ENCODE assay signal across 22 mouse cellular contexts in genomic region chr10:21349449-21349848, GRCm38 (mm10). TPM values are rescaled to one million over a fixed set of nuclear protein-coding genes. Genes with fewer than 3 reads are reported as not detected.
DNase-seq lines count a peak whose midpoint lies in the region; ATAC-seq lines count a peak whose summit lies in the region.
"Had no signal": no experiment of that assay in that cellular context is flagged by ENCODE, and none has a peak within 500 bp of the region (broad histone marks: within the 10 kb centered on the region; RNA-seq: fewer than 3 reads in every experiment).

No protein-coding gene starts in this region.

- no peak overlapping the region for H3K4me3 ChIP-seq in liver, embryonic 11.5 days (ENCODE audit: low read depth, low read length)
- no peak overlapping the region for H3K4me3 ChIP-seq in liver, embryonic 13.5 days (replicated peaks)
- H3K4me3 ChIP-seq in liver, embryonic 16.5 days (ENCODE audit: low read depth, low read length), result no peak overlapping the region
- H3K4me3 ChIP-seq: embryonic facial prominence, embryonic 10.5 days; embryonic facial prominence, embryonic 12.5 days; forebrain, embryonic 13.5 days; forebrain, embryonic 15.5 days had no signal

- peak; percentile 63 for ATAC-seq in liver, embryonic 11.5 days (replicated peaks; ENCODE audit: low FRiP score)
- ATAC-seq in liver, embryonic 13.5 days (ENCODE audit: low read depth), result peak; percentile 65
- peak; percentile 28; the same call in 1 of the 2 replicates for ATAC-seq in liver, embryonic 16.5 days (ENCODE audit: low read depth)
- ATAC-seq in frontal cortex, adult (ENCODE audit: low TSS enrichment), result no peak
- ATAC-seq: forebrain, embryonic 13.5 days; forebrain, embryonic 15.5 days had no signal

- H3K4me1 ChIP-seq in liver, embryonic 11.5 days (replicated peaks; ENCODE audit: control insufficient read depth, insufficient read depth, low read length), result peaks cover 8% of the 10 kb centered on the region
- H3K4me1 ChIP-seq in liver, embryonic 13.5 days (replicated peaks), result peaks cover 33% of the 10 kb centered on the region
- peaks cover 16% of the 10 kb centered on the region for H3K4me1 ChIP-seq in liver, embryonic 16.5 days (ENCODE audit: control insufficient read depth, low read depth, low read length)
- H3K4me1 ChIP-seq: embryonic facial prominence, embryonic 10.5 days; embryonic facial prominence, embryonic 12.5 days; forebrain, embryonic 13.5 days; forebrain, embryonic 15.5 days had no signal

- no peaks in the 10 kb centered on the region for H3K9me3 ChIP-seq in liver, embryonic 11.5 days (ENCODE audit: control insufficient read depth, low read length)
- H3K9me3 ChIP-seq in liver, embryonic 13.5 days (replicated peaks), result no peaks in the 10 kb centered on the region
- no peaks in the 10 kb centered on the region for H3K9me3 ChIP-seq in liver, embryonic 16.5 days (replicated peaks; ENCODE audit: control insufficient read depth, low read length)
- H3K9me3 ChIP-seq: embryonic facial prominence, embryonic 10.5 days; embryonic facial prominence, embryonic 12.5 days; forebrain, embryonic 13.5 days; forebrain, embryonic 15.5 days had no signal

- no peak overlapping the region; the same call in 1 of the 2 replicates for H3K27ac ChIP-seq in liver, embryonic 11.5 days (ENCODE audit: low read depth, low read length)
- peak overlapping the region; percentile 67 for H3K27ac ChIP-seq in liver, embryonic 13.5 days
- no peak overlapping the region for H3K27ac ChIP-seq in liver, embryonic 16.5 days (ENCODE audit: low read length)
- H3K27ac ChIP-seq: embryonic facial prominence, embryonic 10.5 days; embryonic facial prominence, embryonic 12.5 days; forebrain, embryonic 13.5 days; forebrain, embryonic 15.5 days had no signal

- no peak overlapping the region for H3K4me2 ChIP-seq in liver, embryonic 11.5 days
- no peak overlapping the region for H3K4me2 ChIP-seq in liver, embryonic 13.5 days
- no peak overlapping the region for H3K4me2 ChIP-seq in liver, embryonic 16.5 days (ENCODE audit: low read depth, low read length)
- H3K4me2 ChIP-seq: embryonic facial prominence, embryonic 12.5 days; forebrain, embryonic 13.5 days; forebrain, embryonic 15.5 days had no signal

- no peak overlapping the region for H3K9ac ChIP-seq in liver, embryonic 11.5 days (ENCODE audit: low read depth, low read length)
- H3K9ac ChIP-seq in liver, embryonic 13.5 days, result no peak overlapping the region
- H3K9ac ChIP-seq in liver, embryonic 16.5 days (ENCODE audit: low read depth, low read length), result no peak overlapping the region
- H3K9ac ChIP-seq: embryonic facial prominence, embryonic 12.5 days; forebrain, embryonic 13.5 days; forebrain, embryonic 15.5 days had no signal

- DNase-seq in liver, embryonic 11.5 days (ENCODE audit: low spot score), result no peak
- DNase-seq in liver, result no peak
- DNase-seq in liver, embryonic 13.5 days, result no peak
- no peak for DNase-seq in left cerebral cortex, adult 18-20 months (ENCODE audit: low spot score in 2 of 2)
- DNase-seq in lung, postnatal 10 days, result no peak
- DNase-seq: adrenal gland, adult 2 months; adrenal gland, postnatal 10 days; adrenal gland, postnatal 25 days; cerebellum, adult 11 months; cerebellum, adult 2 months; cerebellum, adult 9-10 months; cerebellum, postnatal 10 days; cerebellum, postnatal 25 days had no signal

- WGBS in liver, embryonic 11.5 days, result 81% methylated on average over 5 of the region's 5 CpGs
- WGBS in liver, embryonic 13.5 days (ENCODE audit: insufficient replicate concordance), result 64% methylated on average over 5 of the region's 5 CpGs
- 66% methylated on average over 5 of the region's 5 CpGs for WGBS in liver, embryonic 16.5 days (ENCODE audit: insufficient replicate concordance)

- peaks cover 30% of the 10 kb centered on the region for H3K36me3 ChIP-seq in liver, embryonic 11.5 days (ENCODE audit: control insufficient read depth, insufficient read depth, low read length)
- peaks cover 71% of the 10 kb centered on the region for H3K36me3 ChIP-seq in liver, embryonic 13.5 days
- peaks cover 31% of the 10 kb centered on the region for H3K36me3 ChIP-seq in liver, embryonic 16.5 days (ENCODE audit: control insufficient read depth, insufficient read depth)

- H3K27me3 ChIP-seq in liver, embryonic 11.5 days (replicated peaks; ENCODE audit: control insufficient read depth, insufficient read depth, low read length), result no peaks in the 10 kb centered on the region
- H3K27me3 ChIP-seq in liver, embryonic 13.5 days, result no peaks in the 10 kb centered on the region
- no peaks in the 10 kb centered on the region for H3K27me3 ChIP-seq in liver, embryonic 16.5 days (ENCODE audit: control insufficient read depth, insufficient read depth, low read depth, low read length)
- H3K27me3 ChIP-seq: embryonic facial prominence, embryonic 12.5 days; forebrain, embryonic 13.5 days; forebrain, embryonic 15.5 days had no signal

RNA-seq across cellular contexts. Expression of gene Aldh8a1, which starts 27.6 kb away (rescaled TPM):
- 3.6 and 4.2 TPM in 2 replicates for polyA plus RNA-seq in liver, embryonic 11.5 days (2014; fragmentation: Nextera tagmentation; extraction: Ambion mirVana)
- polyA plus RNA-seq in liver, embryonic 13.5 days (2015; fragmentation: Nextera tagmentation; extraction: Ambion mirVana), result 10.8 and 14.6 TPM in 2 replicates
- polyA plus RNA-seq in liver, embryonic 16.5 days (2015; fragmentation: Nextera tagmentation; extraction: Ambion mirVana), result 42.7 and 48.6 TPM in 2 replicates
- under 1 TPM in 1 of 2 experiments, not detected in 1; 0.16 TPM for total RNA-seq in left cerebral cortex, adult 18-20 months (2021)
- polyA plus RNA-seq: adrenal gland, adult 2 months; C2C12; embryonic facial prominence, embryonic 14.5 days; forebrain, embryonic 11.5 days; forebrain, embryonic 15.5 days had no signal

RNA-seq across cellular contexts. Expression of gene Hbs1l, which starts 53.7 kb away (rescaled TPM):
- 107 and 127 TPM in 2 replicates for polyA plus RNA-seq in liver, embryonic 11.5 days (2014; fragmentation: Nextera tagmentation; extraction: Ambion mirVana)
- 67.3 and 81.0 TPM in 2 replicates for polyA plus RNA-seq in liver, embryonic 13.5 days (2015; fragmentation: Nextera tagmentation; extraction: Ambion mirVana)
- 58.7 and 63.2 TPM in 2 replicates for polyA plus RNA-seq in liver, embryonic 16.5 days (2015; fragmentation: Nextera tagmentation; extraction: Ambion mirVana)
- 10 to 100 TPM; 60.2 to 63.2 TPM for total RNA-seq in left cerebral cortex, adult 18-20 months (2021)
